Mouse (Mus musculus) stomach, postnatal 0 days (tissue): ENCODE results near the gene Pik3ip1.

Experiments used
- CTCF ChIP-seq: IDR thresholded peaks from 2 replicates; pipeline ENCODE4 v1.5.1; 2016; ENCODE audit warnings: antibody characterized with exemption, low read depth, mild to moderate bottlenecking, moderate library complexity
- EP300 ChIP-seq: optimal IDR thresholded peaks from 2 replicates; pipeline ENCODE3; 2016; ENCODE audit warnings: antibody characterized with exemption

DNA sequence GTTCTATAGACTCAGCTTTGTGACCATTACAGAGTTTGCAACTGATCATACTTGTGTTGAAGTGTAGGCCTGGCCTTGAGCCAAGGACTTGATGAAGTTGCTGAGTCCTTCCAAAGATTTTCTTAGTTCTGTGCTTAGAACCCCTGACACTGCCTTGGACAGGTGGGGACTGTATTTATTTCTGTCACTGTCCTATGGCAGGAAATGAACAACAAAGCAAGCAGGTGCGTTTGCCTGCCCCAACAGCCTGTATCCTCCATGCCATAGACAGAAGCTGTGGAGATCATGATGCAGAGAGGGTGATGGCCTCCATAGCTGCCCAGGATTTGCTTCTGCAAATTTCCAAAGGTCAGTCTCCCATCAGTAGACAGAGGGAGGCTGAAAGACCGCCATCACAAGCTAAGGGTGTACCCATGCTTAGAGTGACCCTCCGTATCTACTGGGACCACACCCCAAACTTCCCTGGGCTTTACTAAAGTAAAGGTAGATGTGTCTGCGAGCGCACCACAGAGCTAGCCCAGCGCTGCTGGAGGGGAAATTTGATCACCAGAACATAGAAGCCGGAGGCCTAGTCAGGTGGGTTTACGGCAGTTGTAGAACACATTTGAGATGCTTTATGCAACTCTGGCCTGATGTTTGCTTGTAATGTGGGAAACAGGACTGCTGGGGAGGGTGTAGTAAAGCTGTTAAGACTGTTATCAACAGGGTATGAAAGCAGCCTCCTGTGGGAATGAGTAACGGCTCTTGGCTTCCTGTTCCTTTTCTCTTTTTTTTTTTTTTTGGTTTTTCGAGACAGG lies 19.2 kb upstream of the Pik3ip1 start:
- TF ChIP-seq CTCF (no peak), EP300 (no peak)
